8 mouse cellular contexts compared by ENCODE assay signal in the genomic region with DNA sequence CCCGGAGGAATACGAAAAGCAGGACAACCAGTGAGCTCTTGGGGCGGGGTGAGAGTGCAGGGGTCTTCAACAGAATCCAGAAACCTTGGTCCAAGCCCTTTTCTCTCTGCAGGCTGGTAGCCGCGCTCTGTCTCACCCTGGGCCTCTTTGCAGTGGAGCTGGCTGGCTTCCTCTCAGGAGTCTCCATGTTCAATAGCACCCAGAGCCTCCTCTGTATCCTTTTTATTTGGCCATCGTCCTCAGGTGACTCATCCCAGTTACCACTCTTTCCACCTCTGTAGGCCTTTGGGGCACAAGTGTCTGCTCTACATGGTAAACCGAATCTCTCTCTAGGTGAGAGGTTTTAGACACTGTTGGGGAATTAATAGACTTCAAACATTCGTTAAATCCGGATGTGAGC. TPM values are rescaled to one million over a fixed set of nuclear protein-coding genes. Genes with fewer than 3 reads are reported as not detected.
DNase-seq lines count a peak whose midpoint lies in the region; ATAC-seq and TF ChIP-seq lines count a peak whose summit lies in the region.

No protein-coding gene starts in this region.

- in situ Hi-C loops in ES-E14 (cut with MboI; ENCODE audit: low sequenced_read_pairs in 2 of 2, unreplicated experiment in 2 of 2) = no loop called here

- ATAC-seq in heart, embryonic 13.5 days (ENCODE audit: extremely low read depth, insufficient number of reproducible peaks, low FRiP score, low TSS enrichment) = no peak
- ATAC-seq in forebrain, embryonic 15.5 days (replicated peaks) = no peak
- no peak for ATAC-seq in liver, embryonic 16.5 days (ENCODE audit: low read depth)

- no peak for DNase-seq in heart, postnatal 4 days
- DNase-seq in ES-E14 (ENCODE audit: low read depth, low spot score) = no peak
- DNase-seq in urinary bladder, postnatal 36 days (ENCODE audit: low spot score in 2 of 2) = no peak
- DNase-seq in cerebellum, adult 18-20 months = no peak
- DNase-seq in B cell, adult 2 months = no peak

- H3K4me1 ChIP-seq in heart, embryonic 13.5 days = peaks cover 51% of the 10 kb centered on the region
- peaks cover 5 to 8% of the 10 kb centered on the region in 2 experiments; a peak in 2 of 4 replicates for H3K4me1 ChIP-seq in ES-E14 (ENCODE audit: control insufficient read depth in 2 of 2, insufficient read depth in 2 of 2, low read length in 2 of 2, poor library complexity in 1 of 2)
- H3K4me1 ChIP-seq in forebrain, embryonic 15.5 days = peaks cover 43% of the 10 kb centered on the region
- peaks cover 51% of the 10 kb centered on the region for H3K4me1 ChIP-seq in liver, embryonic 16.5 days (ENCODE audit: control insufficient read depth, low read depth, low read length)

- no peaks in the 10 kb centered on the region for H3K9me3 ChIP-seq in heart, embryonic 13.5 days
- H3K9me3 ChIP-seq in ES-E14 (ENCODE audit: control insufficient read depth, insufficient read depth, low read depth, low read length) = no peaks in the 10 kb centered on the region
- H3K9me3 ChIP-seq in forebrain, embryonic 15.5 days = no peaks in the 10 kb centered on the region
- H3K9me3 ChIP-seq in liver, embryonic 16.5 days (replicated peaks; ENCODE audit: control insufficient read depth, low read length) = no peaks in the 10 kb centered on the region

- H3K27me3 ChIP-seq in heart, embryonic 13.5 days (replicated peaks) = no peaks in the 10 kb centered on the region
- H3K27me3 ChIP-seq in forebrain, embryonic 15.5 days = no peaks in the 10 kb centered on the region
- H3K27me3 ChIP-seq in liver, embryonic 16.5 days (ENCODE audit: control insufficient read depth, insufficient read depth, low read depth, low read length) = no peaks in the 10 kb centered on the region

- peak overlapping the region; percentile 69 for H3K4me3 ChIP-seq in heart, embryonic 13.5 days
- peak overlapping the region; percentile 69 to 80 for H3K4me3 ChIP-seq in ES-E14 (ENCODE audit: insufficient read depth in 1 of 2, low read depth in 1 of 2, low read length in 2 of 2, poor library complexity in 1 of 2, severe bottlenecking in 1 of 2)
- H3K4me3 ChIP-seq in forebrain, embryonic 15.5 days = peak overlapping the region; percentile 61
- H3K4me3 ChIP-seq in liver, embryonic 16.5 days (ENCODE audit: low read depth, low read length) = peak overlapping the region; percentile 74

- H3K36me3 ChIP-seq in heart, embryonic 13.5 days = no peaks in the 10 kb centered on the region
- no peaks in the 10 kb centered on the region for H3K36me3 ChIP-seq in ES-E14 (ENCODE audit: control insufficient read depth, insufficient read depth, low read length, poor library complexity, severe bottlenecking)
- H3K36me3 ChIP-seq in forebrain, embryonic 15.5 days = no peaks in the 10 kb centered on the region
- no peaks in the 10 kb centered on the region for H3K36me3 ChIP-seq in liver, embryonic 16.5 days (ENCODE audit: control insufficient read depth, insufficient read depth)

- H3K4me2 ChIP-seq in heart, embryonic 13.5 days = peak overlapping the region; percentile 81
- peak overlapping the region; percentile 56 for H3K4me2 ChIP-seq in forebrain, embryonic 15.5 days (replicated peaks)
- peak overlapping the region; percentile 96 for H3K4me2 ChIP-seq in liver, embryonic 16.5 days (ENCODE audit: low read depth, low read length)

- WGBS in heart, embryonic 13.5 days = 28% methylated on average over 9 of the region's 9 CpGs
- 22% methylated on average over 9 of the region's 9 CpGs for WGBS in forebrain, embryonic 15.5 days
- WGBS in liver, embryonic 16.5 days (ENCODE audit: insufficient replicate concordance) = 33% methylated on average over 9 of the region's 9 CpGs

- H3K9ac ChIP-seq in heart, embryonic 13.5 days = peak overlapping the region; percentile 92
- peak overlapping the region; percentile 79 for H3K9ac ChIP-seq in ES-E14 (ENCODE audit: insufficient read depth, low read depth, low read length, poor library complexity, severe bottlenecking)
- peak overlapping the region; percentile 81 for H3K9ac ChIP-seq in forebrain, embryonic 15.5 days (replicated peaks)
- peak overlapping the region; percentile 83 for H3K9ac ChIP-seq in liver, embryonic 16.5 days (ENCODE audit: low read depth, low read length)

- H3K27ac ChIP-seq in heart, embryonic 13.5 days (replicated peaks) = peak overlapping the region; percentile 92
- no peak overlapping the region for H3K27ac ChIP-seq in ES-E14 (ENCODE audit: insufficient read depth, low read depth, low read length, poor library complexity, severe bottlenecking)
- peak overlapping the region; percentile 89 for H3K27ac ChIP-seq in forebrain, embryonic 15.5 days (replicated peaks)
- H3K27ac ChIP-seq in liver, embryonic 16.5 days (ENCODE audit: low read length) = peak overlapping the region; percentile 83

TF ChIP-seq in ES-E14, 5 proteins besides CTCF, POLR2A, EP300 and RAD21:
- TF ChIP-seq ZNF384 (IDR thresholded peaks at IDR 0.05; ENCODE audit: low read depth, low read length) = no peak
- no peak for TF ChIP-seq HCFC1 (IDR thresholded peaks at IDR 0.05; ENCODE audit: borderline replicate concordance, insufficient read depth, low read length)
- no peak for TF ChIP-seq ZC3H11A (IDR thresholded peaks at IDR 0.05; ENCODE audit: borderline replicate concordance, low read depth, low read length)
- TF ChIP-seq CHD2 (IDR thresholded peaks at IDR 0.05; ENCODE audit: low read depth, low read length) = no peak
- TF ChIP-seq MAFK (IDR thresholded peaks at IDR 0.05; ENCODE audit: insufficient read depth, low read depth, low read length) = no peak

RNA-seq across cellular contexts. Expression of gene Tmem107, which starts 0.7 kb away (rescaled TPM):
- polyA plus RNA-seq in heart, embryonic 13.5 days (2015; fragmentation: Nextera tagmentation; extraction: Ambion mirVana) = 28.4 and 31.3 TPM in 2 replicates
- total RNA-seq in heart, postnatal 4 days (2021) = 1 to 10 TPM; 6.7 to 8.6 TPM
- 38.6 and 38.8 TPM in 2 replicates for total RNA-seq in ES-E14 (2012; rRNA removed)
- 47.6 and 50.5 TPM in 2 replicates for polyA plus RNA-seq in forebrain, embryonic 15.5 days (2015; fragmentation: Nextera tagmentation; extraction: Ambion mirVana)
- polyA plus RNA-seq in liver, embryonic 16.5 days (2015; fragmentation: Nextera tagmentation; extraction: Ambion mirVana) = 20.2 and 21.7 TPM in 2 replicates

RNA-seq across cellular contexts. Expression of gene Borcs6, which starts 11.7 kb away (rescaled TPM):
- 9.7 and 10.3 TPM in 2 replicates for polyA plus RNA-seq in heart, embryonic 13.5 days (2015; fragmentation: Nextera tagmentation; extraction: Ambion mirVana)
- 10 to 100 TPM; 13.8 to 14.3 TPM for total RNA-seq in heart, postnatal 4 days (2021)
- 4.5 and 6.2 TPM in 2 replicates for total RNA-seq in ES-E14 (2012; rRNA removed)
- polyA plus RNA-seq in forebrain, embryonic 15.5 days (2015; fragmentation: Nextera tagmentation; extraction: Ambion mirVana) = 12.8 and 15.4 TPM in 2 replicates
- polyA plus RNA-seq in liver, embryonic 16.5 days (2015; fragmentation: Nextera tagmentation; extraction: Ambion mirVana) = 3.1 and 3.6 TPM in 2 replicates

RNA-seq across cellular contexts. Expression of gene Vamp2, which starts 17.0 kb away (rescaled TPM):
- 79.5 and 82.1 TPM in 2 replicates for polyA plus RNA-seq in heart, embryonic 13.5 days (2015; fragmentation: Nextera tagmentation; extraction: Ambion mirVana)
- total RNA-seq in heart, postnatal 4 days (2021) = 10 to 100 TPM; 80.2 to 84.6 TPM
- total RNA-seq in ES-E14 (2012; rRNA removed) = 7.1 and 9.0 TPM in 2 replicates
- polyA plus RNA-seq in forebrain, embryonic 15.5 days (2015; fragmentation: Nextera tagmentation; extraction: Ambion mirVana) = 179 and 188 TPM in 2 replicates
- 16.4 and 25.4 TPM in 2 replicates for polyA plus RNA-seq in liver, embryonic 16.5 days (2015; fragmentation: Nextera tagmentation; extraction: Ambion mirVana)

RNA-seq across cellular contexts. Expression of gene Per1, which starts 23.8 kb away (rescaled TPM):
- polyA plus RNA-seq in heart, embryonic 13.5 days (2015; fragmentation: Nextera tagmentation; extraction: Ambion mirVana) = 8.6 and 9.0 TPM in 2 replicates
- total RNA-seq in heart, postnatal 4 days (2021) = 10 to 100 TPM; 42.6 to 55.6 TPM
- 6.0 and 8.6 TPM in 2 replicates for total RNA-seq in ES-E14 (2012; rRNA removed)
- polyA plus RNA-seq in forebrain, embryonic 15.5 days (2015; fragmentation: Nextera tagmentation; extraction: Ambion mirVana) = 7.6 and 8.2 TPM in 2 replicates
- polyA plus RNA-seq in liver, embryonic 16.5 days (2015; fragmentation: Nextera tagmentation; extraction: Ambion mirVana) = 6.9 and 8.5 TPM in 2 replicates

RNA-seq across cellular contexts. Expression of gene Aurkb, which starts 25.8 kb away (rescaled TPM):
- polyA plus RNA-seq in heart, embryonic 13.5 days (2015; fragmentation: Nextera tagmentation; extraction: Ambion mirVana) = 78.4 and 83.0 TPM in 2 replicates
- 10 to 100 TPM; 38.0 to 43.3 TPM for total RNA-seq in heart, postnatal 4 days (2021)
- total RNA-seq in ES-E14 (2012; rRNA removed) = 71.7 and 81.1 TPM in 2 replicates
- polyA plus RNA-seq in forebrain, embryonic 15.5 days (2015; fragmentation: Nextera tagmentation; extraction: Ambion mirVana) = 68.3 and 81.8 TPM in 2 replicates
- 101 and 107 TPM in 2 replicates for polyA plus RNA-seq in liver, embryonic 16.5 days (2015; fragmentation: Nextera tagmentation; extraction: Ambion mirVana)
